Comparison of ENCODE assay signal across 14 mouse cellular contexts in genomic region chr9:61167097-61167842, GRCm38 (mm10).
DNase-seq lines count a peak whose midpoint lies in the region; ATAC-seq and TF ChIP-seq lines count a peak whose summit lies in the region.
"Had no signal": no experiment of that assay in that cellular context is flagged by ENCODE, and none has a peak within 500 bp of the region (broad histone marks: within the 10 kb centered on the region; RNA-seq: fewer than 3 reads in every experiment).

No protein-coding gene starts in this region.

- H3K4me1 ChIP-seq in intestine, embryonic 14.5 days (replicated peaks; ENCODE audit: control insufficient read depth, insufficient read depth, low read length) = peaks cover 49% of the 10 kb centered on the region
- H3K4me1 ChIP-seq in intestine, postnatal 0 days (replicated peaks; ENCODE audit: control insufficient read depth, insufficient read depth, low read length) = no peaks in the 10 kb centered on the region
- H3K4me1 ChIP-seq in liver, postnatal 0 days (ENCODE audit: insufficient read depth) = 0 out of 2 replicates have a peak, but pooled peaks cover 4% of the 10 kb centered on the region
- H3K4me1 ChIP-seq in liver, embryonic 12.5 days = no peaks in the 10 kb centered on the region
- peaks cover 14% of the 10 kb centered on the region for H3K4me1 ChIP-seq in lung, postnatal 0 days (ENCODE audit: insufficient read depth, low read depth, low read length)
- H3K4me1 ChIP-seq: megakaryocyte, embryonic 14.5 days had no signal

- no peak for TF ChIP-seq CTCF in intestine, postnatal 0 days (IDR thresholded peaks at IDR 0.05; ENCODE audit: low read depth)
- TF ChIP-seq CTCF in liver, postnatal 0 days (IDR thresholded peaks at IDR 0.05; ENCODE audit: low read depth) = no peak
- no peak for TF ChIP-seq CTCF in lung, postnatal 0 days (IDR thresholded peaks at IDR 0.05)

- no peak for TF ChIP-seq EP300 in liver, postnatal 0 days (IDR thresholded peaks at IDR 0.05; ENCODE audit: low read depth)
- peak; percentile 65 for TF ChIP-seq EP300 in lung, postnatal 0 days (IDR thresholded peaks at IDR 0.05)

- ATAC-seq in intestine, embryonic 14.5 days (replicated peaks; ENCODE audit: low FRiP score, low TSS enrichment, low read depth) = peak; percentile 28; the same call in 1 of the 2 replicates
- no peak for ATAC-seq in intestine, postnatal 0 days
- ATAC-seq in liver, postnatal 0 days = no peak
- ATAC-seq in liver, embryonic 12.5 days = no peak
- ATAC-seq in lung, postnatal 0 days = peak; percentile 33
- ATAC-seq in cerebellum, adult (ENCODE audit: insufficient number of reproducible peaks, low FRiP score, low TSS enrichment) = no peak
- ATAC-seq: activated CD4-positive, CD25-positive, alpha-beta regulatory T cell, adult 4 months had no signal

- no peak overlapping the region for H3K9ac ChIP-seq in intestine, embryonic 14.5 days (ENCODE audit: low read length)
- H3K9ac ChIP-seq in intestine, postnatal 0 days (ENCODE audit: low read depth, low read length) = no peak overlapping the region
- H3K9ac ChIP-seq in liver, postnatal 0 days (replicated peaks) = no peak overlapping the region
- no peak overlapping the region for H3K9ac ChIP-seq in liver, embryonic 12.5 days
- H3K9ac ChIP-seq in lung, postnatal 0 days (replicated peaks; ENCODE audit: low read depth) = no peak overlapping the region

- H3K36me3 ChIP-seq in intestine, embryonic 14.5 days (ENCODE audit: control insufficient read depth, insufficient read depth, low read length) = no peaks in the 10 kb centered on the region
- no peaks in the 10 kb centered on the region for H3K36me3 ChIP-seq in intestine, postnatal 0 days (ENCODE audit: control insufficient read depth, insufficient read depth)
- H3K36me3 ChIP-seq in liver, postnatal 0 days (replicated peaks; ENCODE audit: insufficient read depth, low read length) = no peaks in the 10 kb centered on the region
- H3K36me3 ChIP-seq in liver, embryonic 12.5 days = no peaks in the 10 kb centered on the region
- no peaks in the 10 kb centered on the region for H3K36me3 ChIP-seq in lung, postnatal 0 days (ENCODE audit: insufficient read depth, low read length)

- H3K4me3 ChIP-seq in intestine, embryonic 14.5 days (ENCODE audit: low read depth, low read length) = no peak overlapping the region
- H3K4me3 ChIP-seq in intestine, postnatal 0 days (ENCODE audit: low read depth, low read length) = no peak overlapping the region
- H3K4me3 ChIP-seq in liver, postnatal 0 days (ENCODE audit: low read depth, low read length) = no peak overlapping the region
- H3K4me3 ChIP-seq in liver, embryonic 12.5 days = no peak overlapping the region
- H3K4me3 ChIP-seq in lung, postnatal 0 days (ENCODE audit: low read depth, low read length) = no peak overlapping the region
- H3K4me3 ChIP-seq: erythroblast, embryonic 14.5 days; left cerebral cortex, adult 2 months; megakaryocyte, embryonic 14.5 days had no signal

- no peaks in the 10 kb centered on the region for H3K9me3 ChIP-seq in intestine, embryonic 14.5 days (ENCODE audit: control insufficient read depth, low read length)
- no peaks in the 10 kb centered on the region for H3K9me3 ChIP-seq in intestine, postnatal 0 days (ENCODE audit: control insufficient read depth)
- H3K9me3 ChIP-seq in liver, postnatal 0 days (ENCODE audit: low read length) = no peaks in the 10 kb centered on the region
- H3K9me3 ChIP-seq in liver, embryonic 12.5 days (replicated peaks) = no peaks in the 10 kb centered on the region
- H3K9me3 ChIP-seq in lung, postnatal 0 days (ENCODE audit: low read length) = no peaks in the 10 kb centered on the region
- H3K9me3 ChIP-seq: megakaryocyte, embryonic 14.5 days had no signal

- H3K4me2 ChIP-seq in intestine, embryonic 14.5 days (ENCODE audit: low read length) = no peak overlapping the region
- no peak overlapping the region for H3K4me2 ChIP-seq in intestine, postnatal 0 days (replicated peaks; ENCODE audit: low read depth)
- H3K4me2 ChIP-seq in liver, postnatal 0 days (ENCODE audit: low read depth, low read length) = no peak overlapping the region
- no peak overlapping the region for H3K4me2 ChIP-seq in liver, embryonic 12.5 days
- no peak overlapping the region for H3K4me2 ChIP-seq in lung, postnatal 0 days (replicated peaks; ENCODE audit: low read depth, low read length)

- peak overlapping the region; percentile 67 for H3K27ac ChIP-seq in intestine, embryonic 14.5 days (ENCODE audit: low read depth)
- no peak overlapping the region for H3K27ac ChIP-seq in intestine, postnatal 0 days (ENCODE audit: low read depth, low read length)
- H3K27ac ChIP-seq in liver, postnatal 0 days (ENCODE audit: low read depth) = peak overlapping the region; percentile 23; the same call in 1 of the 2 replicates
- no peak overlapping the region for H3K27ac ChIP-seq in liver, embryonic 12.5 days
- H3K27ac ChIP-seq in lung, postnatal 0 days (ENCODE audit: low read length) = peak overlapping the region; percentile 57

- 34% methylated on average over 11 of the region's 11 CpGs for WGBS in intestine, embryonic 14.5 days
- 40% methylated on average over 11 of the region's 11 CpGs for WGBS in intestine, postnatal 0 days
- 62% methylated on average over 11 of the region's 11 CpGs for WGBS in liver, postnatal 0 days (ENCODE audit: insufficient replicate concordance)
- WGBS in liver, embryonic 12.5 days (ENCODE audit: insufficient replicate concordance) = 57% methylated on average over 11 of the region's 11 CpGs
- 27% methylated on average over 11 of the region's 11 CpGs for WGBS in lung, postnatal 0 days

- no peaks in the 10 kb centered on the region for H3K27me3 ChIP-seq in intestine, embryonic 14.5 days (replicated peaks; ENCODE audit: control insufficient read depth, insufficient read depth, low read length)
- no peaks in the 10 kb centered on the region for H3K27me3 ChIP-seq in intestine, postnatal 0 days (replicated peaks; ENCODE audit: control insufficient read depth, insufficient read depth, low read length)
- 0 out of 2 replicates have a peak, but pooled peaks cover 3% of the 10 kb centered on the region for H3K27me3 ChIP-seq in liver, postnatal 0 days (ENCODE audit: insufficient read depth, low read length)
- H3K27me3 ChIP-seq in liver, embryonic 12.5 days (replicated peaks) = no peaks in the 10 kb centered on the region
- H3K27me3 ChIP-seq in lung, postnatal 0 days (replicated peaks; ENCODE audit: insufficient read depth, low read length) = peaks cover 3% of the 10 kb centered on the region; the same call in 1 of the 2 replicates

- DNase-seq in intestine, embryonic 14.5 days (ENCODE audit: low spot score) = peak; percentile 66
- DNase-seq in liver, postnatal 0 days = no peak
- DNase-seq in lung, postnatal 0 days (ENCODE audit: low spot score) = peak; percentile 62
- peak; percentile 48 for DNase-seq in yolk sac, embryonic 10.5 days (ENCODE audit: low spot score)
- DNase-seq in gastrocnemius, adult 18-20 months (ENCODE audit: low spot score) = no peak
- DNase-seq: cerebellum, adult 11 months; thymus, postnatal 36 days had no signal

Comparison
In these comparisons a context has a peak if more than half of its experiments do, and no peak if none do; other contexts are left out.
1. ATAC-seq: peak in intestine, embryonic 14.5 days (single experiment) and lung, postnatal 0 days (single experiment); none in intestine, postnatal 0 days (single experiment), liver, postnatal 0 days (single experiment), liver, embryonic 12.5 days (single experiment) and cerebellum, adult (single experiment).
2. H3K27ac ChIP-seq: peak in intestine, embryonic 14.5 days (single experiment), liver, postnatal 0 days (single experiment) and lung, postnatal 0 days (single experiment); none in intestine, postnatal 0 days (single experiment) and liver, embryonic 12.5 days (single experiment).
3. DNase-seq: peak in intestine, embryonic 14.5 days (single experiment), lung, postnatal 0 days (single experiment) and yolk sac, embryonic 10.5 days (single experiment); none in liver, postnatal 0 days (single experiment) and gastrocnemius, adult 18-20 months (single experiment).